Mouse (Mus musculus): ENCODE results near the gene Gm20518. TPM values are rescaled to one million over a fixed set of nuclear protein-coding genes. Genes with fewer than 3 reads are reported as not detected.

Gene Gm20518
- polyA plus RNA-seq, 1 experiment: 0.28 TPM

- peak; percentile 37 for TF ChIP-seq GATA1 (IDR thresholded peaks at IDR 0.05; ENCODE audit: low read length)
Measured at GRCm38 (mm10) chr16:17872995-17873394, 18.5 kb downstream of the Gm20518 start.

- TF ChIP-seq GATA1 (IDR thresholded peaks at IDR 0.05; ENCODE audit: low read length): peak; percentile 81
Measured at GRCm38 (mm10) chr16:17871248-17871647, 20.2 kb downstream of the Gm20518 start.

- TF ChIP-seq GATA1 (IDR thresholded peaks at IDR 0.05; ENCODE audit: low read length): no peak
Measured at GRCm38 (mm10) chr16:17865770-17866169, 25.7 kb downstream of the Gm20518 start.

GRCm38 (mm10) chr16:17865293-17865692 is 26.2 kb downstream of the Gm20518 start:
- no peak for TF ChIP-seq GATA1 (IDR thresholded peaks at IDR 0.05; ENCODE audit: low read length)

GRCm38 (mm10) chr16:17858592-17858991 is 32.9 kb downstream of the Gm20518 start:
- no peak for TF ChIP-seq GATA1 (IDR thresholded peaks at IDR 0.05; ENCODE audit: low read length)

GRCm38 (mm10) chr16:17857157-17857556 is 34.3 kb downstream of the Gm20518 start:
- TF ChIP-seq GATA1 (IDR thresholded peaks at IDR 0.05; ENCODE audit: low read length): no peak

- no peak for TF ChIP-seq GATA1 (IDR thresholded peaks at IDR 0.05; ENCODE audit: low read length)
Measured at GRCm38 (mm10) chr16:17853263-17853662, 38.2 kb downstream of the Gm20518 start.

- TF ChIP-seq GATA1 (IDR thresholded peaks at IDR 0.05; ENCODE audit: low read length): no peak
Measured at GRCm38 (mm10) chr16:17851860-17852259, 39.6 kb downstream of the Gm20518 start.

- TF ChIP-seq GATA1 (IDR thresholded peaks at IDR 0.05; ENCODE audit: low read length): no peak
Measured at GRCm38 (mm10) chr16:17851331-17851730, 40.1 kb downstream of the Gm20518 start.

GRCm38 (mm10) chr16:17849486-17849885 is 42.0 kb downstream of the Gm20518 start:
- no peak for TF ChIP-seq GATA1 (IDR thresholded peaks at IDR 0.05; ENCODE audit: low read length)

GRCm38 (mm10) chr16:17848928-17849327 is 42.5 kb downstream of the Gm20518 start:
- TF ChIP-seq GATA1 (IDR thresholded peaks at IDR 0.05; ENCODE audit: low read length): no peak

- TF ChIP-seq GATA1 (IDR thresholded peaks at IDR 0.05; ENCODE audit: low read length): no peak
Measured at GRCm38 (mm10) chr16:17848431-17848830, 43.0 kb downstream of the Gm20518 start.

GRCm38 (mm10) chr16:17843701-17844365 is 47.6 kb downstream of the Gm20518 start:
- no peak for TF ChIP-seq GATA1 (IDR thresholded peaks at IDR 0.05; ENCODE audit: low read length)

GRCm38 (mm10) chr16:17842437-17842836 is 49.0 kb downstream of the Gm20518 start:
- TF ChIP-seq GATA1 (IDR thresholded peaks at IDR 0.05; ENCODE audit: low read length): no peak

GRCm38 (mm10) chr16:17839976-17840375 is 51.5 kb downstream of the Gm20518 start:
- TF ChIP-seq GATA1 (IDR thresholded peaks at IDR 0.05; ENCODE audit: low read length): no peak

- no peak for TF ChIP-seq GATA1 (IDR thresholded peaks at IDR 0.05; ENCODE audit: low read length)
Measured at GRCm38 (mm10) chr16:17838051-17838450, 53.4 kb downstream of the Gm20518 start, which contains the start of gene Car15. Car15 (minus strand) TSS chr16:17838364.

- no peak for TF ChIP-seq GATA1 (IDR thresholded peaks at IDR 0.05; ENCODE audit: low read length)
Measured at GRCm38 (mm10) chr16:17835481-17835880, 56.0 kb downstream of the Gm20518 start.

Data from G1E-ER4 (cell line).